Mouse (Mus musculus) ES-CJ7 (cell line): ENCODE measurements around the gene Sctr.

ENCODE experiments used
- DNase-seq: peaks from one replicate; pipeline ENCODE4 v3.0.0; 2011; ENCODE audit warnings: low read depth, low spot score

Sctr gene

GRCm38 (mm10) chr1:120006844-120007790 lies at the start of gene Sctr:
TSS of gene Sctr (plus strand) at chr1:120006894.
- peak; percentile 32 for DNase-seq

- no peak for DNase-seq
Observed at GRCm38 (mm10) chr1:119957716-119958222, 48.9 kb upstream of the Sctr start.

DNA sequence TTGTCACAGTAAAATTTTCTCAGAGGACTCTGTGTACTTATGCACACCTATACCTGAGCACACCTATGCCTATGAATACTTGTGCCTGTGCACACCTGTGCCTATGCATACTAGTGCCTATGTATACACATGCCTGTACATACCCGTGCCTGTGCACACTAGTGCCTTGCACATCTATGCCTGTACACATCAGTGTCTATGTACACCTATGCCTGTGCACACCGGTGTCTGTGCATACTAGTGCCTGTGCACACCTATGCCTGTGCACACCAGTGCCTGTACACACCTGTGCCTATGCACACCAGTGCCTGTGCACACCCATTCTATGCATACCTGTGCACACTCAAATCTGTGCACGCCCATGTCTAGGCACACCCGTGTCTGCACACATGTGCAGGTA lies 47.2 kb upstream of the Sctr start:
- DNase-seq, result no peak

- no peak for DNase-seq
Observed at GRCm38 (mm10) chr1:119959920-119960319, 46.8 kb upstream of the Sctr start.

GRCm38 (mm10) chr1:119965804-119966514 lies 40.7 kb upstream of the Sctr start:
- peak; percentile 13 for DNase-seq

- DNase-seq, result no peak
Observed at GRCm38 (mm10) chr1:119973117-119973516, 33.6 kb upstream of the Sctr start.

DNA sequence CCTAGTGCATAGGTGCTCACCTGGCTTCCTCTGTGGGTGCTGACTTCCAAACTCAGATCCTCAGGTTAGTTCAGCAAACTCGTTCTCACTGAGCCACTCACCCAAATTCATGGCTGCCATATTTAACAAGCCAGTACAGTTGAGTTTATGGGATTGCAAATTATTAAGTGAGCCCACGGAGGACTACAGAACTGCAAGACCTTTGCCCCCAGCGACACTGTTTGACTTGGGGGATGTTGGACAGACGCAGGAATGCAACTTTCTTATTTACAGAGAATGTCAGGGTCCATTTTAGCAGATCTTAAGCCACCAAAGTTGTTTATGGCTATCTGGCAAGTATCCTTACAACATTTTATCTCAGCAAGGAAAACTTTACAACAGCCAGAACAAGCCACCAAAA lies 31.6 kb upstream of the Sctr start:
- DNase-seq, result no peak

DNA sequence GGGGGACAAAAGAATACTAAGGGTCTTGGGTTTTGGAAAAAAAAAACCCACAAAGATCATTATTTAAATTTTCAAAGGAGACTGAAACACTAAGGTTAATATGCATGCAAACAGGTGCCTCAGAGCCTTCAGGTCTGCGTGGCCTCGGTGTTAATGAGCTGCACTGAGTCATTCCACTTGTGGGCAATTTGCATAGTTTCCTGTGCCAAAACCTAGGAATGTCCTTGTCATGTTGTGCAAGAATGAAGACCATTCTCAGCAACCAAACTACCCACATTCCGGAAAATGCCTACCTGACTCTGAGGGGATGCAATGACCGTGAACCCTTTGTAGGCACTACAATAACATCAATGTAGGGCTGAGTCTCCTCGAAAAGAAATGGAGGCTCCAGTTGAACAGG lies 20.1 kb upstream of the Sctr start:
- no peak for DNase-seq

GRCm38 (mm10) chr1:119996798-119997581 lies 9.7 kb upstream of the Sctr start, which contains the start of gene Cfap221:
TSS of gene Cfap221 (minus strand) at chr1:119997234.
- peak; percentile 89 for DNase-seq

GRCm38 (mm10) chr1:119997644-119998043 lies 9.1 kb upstream of the Sctr start:
- peak; percentile 69 for DNase-seq

DNA sequence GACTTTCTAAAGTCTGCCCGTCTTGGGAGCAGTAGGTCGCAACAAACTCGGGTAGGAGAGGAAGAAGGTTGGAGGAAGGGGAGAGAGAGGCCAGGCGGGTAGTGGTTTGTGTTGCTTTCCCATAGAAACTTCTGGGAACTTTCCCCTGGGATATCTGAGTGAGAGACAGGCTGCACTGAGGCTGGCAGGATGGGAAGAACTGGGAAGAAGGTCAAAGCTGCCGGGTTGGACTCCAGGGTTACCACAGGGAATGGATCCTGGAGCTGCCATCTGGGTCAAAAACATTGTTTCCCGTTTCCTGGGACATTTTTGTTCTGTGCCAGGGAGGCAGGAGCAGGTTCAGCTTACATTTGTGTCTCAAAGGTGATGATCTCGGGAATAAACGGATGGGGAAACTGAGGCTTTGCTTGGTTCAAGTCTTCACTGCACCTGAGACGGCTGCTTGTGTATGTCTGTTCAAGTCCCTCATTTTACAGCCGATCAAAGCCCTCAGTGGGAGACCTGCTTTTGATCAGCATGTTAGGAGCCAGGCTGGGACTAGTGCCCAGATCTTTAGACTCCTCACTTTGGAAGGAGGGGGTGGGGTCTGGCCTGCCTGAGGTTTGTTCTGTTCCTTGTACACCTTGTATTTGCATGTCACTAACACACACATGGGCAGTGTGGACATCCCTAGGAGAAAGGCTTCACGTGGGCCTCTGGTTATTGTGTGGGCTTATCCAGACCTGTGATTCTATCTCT lies 1.3 kb downstream of the Sctr start:
- DNase-seq, result no peak

DNA sequence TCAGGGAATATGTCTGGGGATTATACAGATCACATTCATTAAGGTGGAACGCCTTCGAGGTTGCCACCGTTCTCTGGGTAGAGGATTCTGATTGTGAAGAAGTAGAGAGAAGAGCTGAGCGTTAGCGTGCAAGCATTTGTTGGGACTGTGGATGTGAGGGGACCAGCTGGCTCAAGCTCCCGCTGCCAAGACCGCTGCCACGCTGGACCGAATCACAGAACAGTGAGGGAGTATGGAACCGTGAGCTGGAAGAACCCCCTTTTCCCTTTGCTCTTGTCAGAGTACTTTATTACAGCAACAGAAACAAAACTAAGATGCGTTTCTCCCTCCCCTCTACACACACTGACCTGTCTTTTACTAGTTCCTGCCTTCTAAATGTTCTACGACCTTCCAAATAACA lies 5.9 kb downstream of the Sctr start:
- no peak for DNase-seq

DNA sequence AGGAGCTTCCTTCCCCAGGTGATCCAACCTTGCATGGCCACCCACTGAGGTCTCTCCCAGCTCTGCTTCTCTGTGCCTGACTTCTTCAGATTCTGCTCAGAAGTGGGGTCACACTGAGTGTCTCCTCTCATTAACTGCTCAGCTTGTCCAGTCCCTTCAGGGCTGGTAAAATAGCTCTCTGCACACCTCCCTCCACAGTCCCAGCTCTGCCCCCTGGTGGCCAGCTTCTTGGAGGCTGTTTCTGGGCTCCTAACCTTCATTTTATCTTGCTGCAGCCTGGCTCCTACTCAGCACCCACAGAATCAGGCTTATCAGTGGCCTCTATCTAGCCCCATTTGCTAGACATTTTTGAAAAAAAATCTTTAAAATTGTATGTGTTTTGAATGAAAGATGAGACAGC lies 6.4 kb downstream of the Sctr start:
- DNase-seq, result peak; percentile 65

GRCm38 (mm10) chr1:120016240-120016639 lies 9.5 kb downstream of the Sctr start:
- DNase-seq, result peak; percentile 55

- DNase-seq, result no peak
Observed at GRCm38 (mm10) chr1:120018900-120019299, 12.2 kb downstream of the Sctr start.

GRCm38 (mm10) chr1:120019428-120019827 lies 12.7 kb downstream of the Sctr start:
- no peak for DNase-seq

GRCm38 (mm10) chr1:120020322-120020897 lies 13.7 kb downstream of the Sctr start:
- no peak for DNase-seq

DNA sequence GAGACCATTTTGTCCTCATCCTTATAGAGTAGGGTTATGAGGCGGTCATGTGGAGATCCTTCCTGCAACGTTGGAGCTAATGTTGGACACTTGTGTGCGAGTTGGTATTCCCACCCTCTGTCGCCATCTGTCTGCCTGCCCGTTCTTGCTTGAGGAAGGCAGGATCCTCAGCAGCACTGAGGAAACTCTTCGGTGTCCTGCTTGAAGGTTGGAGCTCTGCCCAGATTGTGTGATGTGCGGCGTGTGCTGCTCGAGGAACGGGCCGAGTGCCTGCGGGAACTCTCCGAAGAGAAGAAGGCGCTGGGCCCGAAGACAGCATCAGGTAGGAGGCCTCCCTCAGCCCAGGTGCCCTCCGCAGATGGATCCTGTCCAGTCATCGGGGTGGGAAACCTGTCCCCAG lies 15.3 kb downstream of the Sctr start:
- DNase-seq, result no peak

GRCm38 (mm10) chr1:120024331-120025049 lies 17.8 kb downstream of the Sctr start:
- DNase-seq, result no peak

- DNase-seq, result no peak
Observed at GRCm38 (mm10) chr1:120025050-120025439, 18.4 kb downstream of the Sctr start.
